8 mouse cellular contexts compared by ENCODE assay signal in the genomic region with DNA sequence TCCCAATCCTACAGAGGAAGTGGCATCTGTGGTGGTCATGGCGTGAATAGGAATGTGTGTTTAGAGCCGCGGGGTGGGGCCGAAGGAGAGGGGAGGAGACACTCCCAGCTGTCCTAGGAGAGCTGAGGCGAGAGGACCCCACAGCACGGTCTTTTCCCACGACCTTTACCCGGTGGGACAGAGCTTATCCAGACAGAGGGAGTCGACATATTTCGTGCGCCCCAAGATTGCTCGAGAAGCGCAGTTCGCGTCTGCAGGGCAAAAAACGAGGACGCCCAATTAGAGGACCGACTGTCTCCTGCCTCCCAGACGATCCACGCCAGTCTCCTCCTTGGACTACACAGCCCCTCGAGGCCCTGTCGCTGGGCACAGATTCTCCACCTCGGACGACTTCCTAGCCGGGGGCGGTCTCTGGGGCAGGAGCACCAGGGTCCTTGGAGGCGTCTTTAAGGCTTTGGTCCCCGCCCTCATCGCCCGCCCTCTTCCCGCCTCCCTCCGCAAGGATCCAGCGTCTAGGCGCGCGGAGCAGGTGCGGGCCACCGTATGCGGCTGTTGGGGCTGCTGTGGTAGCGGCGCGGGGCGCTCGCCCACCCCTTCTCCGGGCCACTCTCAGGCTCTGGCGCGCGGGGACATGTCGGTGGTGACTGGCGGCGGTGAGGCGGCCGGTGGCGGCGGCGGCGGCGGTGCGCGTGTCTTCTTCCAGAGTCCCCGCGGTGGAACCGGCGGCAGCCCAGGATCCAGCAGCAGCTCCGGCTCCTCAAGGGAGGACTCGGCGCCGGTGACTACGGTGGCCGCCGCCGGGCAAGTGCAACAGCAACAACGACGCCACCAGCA. TPM values are rescaled to one million over a fixed set of nuclear protein-coding genes. Genes with fewer than 3 reads are reported as not detected.
DNase-seq lines count a peak whose midpoint lies in the region; ATAC-seq and TF ChIP-seq lines count a peak whose summit lies in the region.

A gene (plus strand): TSS at position 22 of the 834 bp plus-strand sequence.

- H3K4me3 ChIP-seq in gastrocnemius, adult 2 months = peak within 1 kb of the TSS; percentile 85
- H3K4me3 ChIP-seq in hindbrain, embryonic 14.5 days (replicated peaks; ENCODE audit: low read length) = peak within 1 kb of the TSS; percentile 82
- H3K4me3 ChIP-seq in small intestine, adult 2 months (ENCODE audit: low read depth, low read length) = peak within 1 kb of the TSS; percentile 60
- H3K4me3 ChIP-seq in thymus, adult 2 months (ENCODE audit: control insufficient read depth, insufficient read depth, low read length) = no peak within 1 kb of the TSS

- intact Hi-C loops in gastrocnemius, adult 2 months (cut with DNase I) = loop anchor here (1.0 to 2.0 kb wide), 2 partner anchors 29 to 49 kb away; no protein-coding TSS in a partner anchor
- intact Hi-C loops in left cerebral cortex, postnatal 10 days (cut with DNase I) = loop anchor here (5.0 to 10.0 kb wide), 2 partner anchors 86 to 159 kb away; no protein-coding TSS in a partner anchor

- no peaks in the 10 kb centered on the region for H3K36me3 ChIP-seq in hindbrain, embryonic 14.5 days (replicated peaks; ENCODE audit: control insufficient read depth, insufficient read depth)
- H3K36me3 ChIP-seq in small intestine, adult 2 months (ENCODE audit: control insufficient read depth, insufficient read depth, low read length) = no peaks in the 10 kb centered on the region
- H3K36me3 ChIP-seq in thymus, adult 2 months (ENCODE audit: control insufficient read depth, insufficient read depth, low read length) = no peaks in the 10 kb centered on the region

- no peaks in the 10 kb centered on the region for H3K9me3 ChIP-seq in hindbrain, embryonic 14.5 days (ENCODE audit: control insufficient read depth, low read length)

- H3K4me2 ChIP-seq in hindbrain, embryonic 14.5 days (replicated peaks) = peak within 1 kb of the TSS; percentile 83

- TF ChIP-seq POLR2A in small intestine, adult 2 months (IDR thresholded peaks at IDR 0.05; ENCODE audit: low read depth, low read length) = no peak
- TF ChIP-seq POLR2A in thymus, adult 2 months (IDR thresholded peaks at IDR 0.05; ENCODE audit: control insufficient read depth, extremely low read depth, insufficient read depth, low read length, poor library complexity) = no peak

- peak within 1 kb of the TSS; percentile 84 for H3K9ac ChIP-seq in hindbrain, embryonic 14.5 days

- WGBS in hindbrain, embryonic 14.5 days = under 1% methylated on average over 74 of the region's 74 CpGs
- 2% methylated on average over 74 of the region's 74 CpGs for WGBS in small intestine, adult 2 months
- 3% methylated on average over 74 of the region's 74 CpGs for WGBS in thymus, adult 2 months

- H3K27me3 ChIP-seq in hindbrain, embryonic 14.5 days (ENCODE audit: control insufficient read depth, insufficient read depth, low read length) = no peaks in the 10 kb centered on the region
- peaks cover 8% of the 10 kb centered on the region for H3K27me3 ChIP-seq in small intestine, adult 2 months (ENCODE audit: control insufficient read depth, insufficient read depth, low read length)
- no peaks in the 10 kb centered on the region; the same call in 1 of the 2 replicates for H3K27me3 ChIP-seq in thymus, adult 2 months (ENCODE audit: control insufficient read depth, insufficient read depth, low read length)

- TF ChIP-seq CTCF in gastrocnemius, adult 2 months (IDR thresholded peaks at IDR 0.05) = no peak
- no peak for TF ChIP-seq CTCF in small intestine, adult 2 months (IDR thresholded peaks at IDR 0.05; ENCODE audit: extremely low read depth, insufficient read length, insufficient replicate concordance, low read depth, low read length)
- TF ChIP-seq CTCF in thymus, adult 2 months (IDR thresholded peaks at IDR 0.05; ENCODE audit: borderline replicate concordance, control insufficient read depth, extremely low read depth, insufficient read depth, low read length, poor library complexity) = no peak

- H3K4me1 ChIP-seq in hindbrain, embryonic 14.5 days (replicated peaks; ENCODE audit: control insufficient read depth, insufficient read depth, low read length) = no peaks in the 10 kb centered on the region
- H3K4me1 ChIP-seq in small intestine, adult 2 months (ENCODE audit: control insufficient read depth, insufficient read depth, insufficient read length, low read length) = no peaks in the 10 kb centered on the region; the same call in 1 of the 2 replicates
- no peaks in the 10 kb centered on the region for H3K4me1 ChIP-seq in thymus, adult 2 months (replicated peaks; ENCODE audit: control insufficient read depth, insufficient read depth, low read length)

- peak within 1 kb of the TSS; percentile 93 for H3K27ac ChIP-seq in gastrocnemius, adult 2 months
- H3K27ac ChIP-seq in hindbrain, embryonic 14.5 days = peak within 1 kb of the TSS; percentile 87
- H3K27ac ChIP-seq in small intestine, adult 2 months (ENCODE audit: insufficient read depth, low read depth, low read length) = no peak within 1 kb of the TSS
- no peak within 1 kb of the TSS for H3K27ac ChIP-seq in thymus, adult 2 months (ENCODE audit: control insufficient read depth, insufficient read depth, low read length)

- peak; percentile 86 for DNase-seq in adrenal gland, adult 2 months
- DNase-seq in cerebellum, postnatal 25 days = peak; percentile 77 to 80
- peak; percentile 75 for DNase-seq in gastrocnemius, adult 2 months
- DNase-seq in hindbrain, embryonic 14.5 days (ENCODE audit: low spot score) = peak; percentile 55
- DNase-seq in left cerebral cortex, postnatal 10 days (ENCODE audit: extremely low spot score in 1 of 2, low spot score in 2 of 2) = peak; percentile 59 to 77
- no peak for DNase-seq in thymus, adult 2 months

- ATAC-seq in hindbrain, embryonic 14.5 days (ENCODE audit: low FRiP score) = peak; percentile 84
- peak; percentile 65 for ATAC-seq in megakaryocyte progenitor cell, adult 5-6 weeks (replicated peaks; ENCODE audit: poor library complexity)

RNA-seq across cellular contexts. Expression of the gene that starts here (rescaled TPM):
- 10 to 100 TPM in 1 of 2 experiments, 1 to 10 TPM in 1; 8.6 to 15.5 TPM for total RNA-seq in adrenal gland, adult 2 months (2021)
- 7.7 and 10.4 TPM in 2 replicates for polyA plus RNA-seq in adrenal gland, adult 2 months (2012; rRNA removed)
- 10 to 100 TPM; 78.5 to 82.6 TPM for total RNA-seq in gastrocnemius, adult 2 months (2021)
- 75.8 and 78.8 TPM in 2 replicates for polyA plus RNA-seq in hindbrain, embryonic 14.5 days (2014; fragmentation: Nextera tagmentation; extraction: Ambion mirVana)
- total RNA-seq in left cerebral cortex, postnatal 10 days (2021) = 10 to 100 TPM; 71.9 to 83.7 TPM
- total RNA-seq in megakaryocyte progenitor cell, adult 5-6 weeks (2015) = not detected in 2 replicates
- total RNA-seq in megakaryocyte progenitor cell, adult 5-6 weeks (2017) = not detected in 2 replicates
- 0.33 and 0.38 TPM in 2 replicates for polyA plus RNA-seq in small intestine, adult 2 months (2012; rRNA removed)
- 0.36 and 2.3 TPM in 2 replicates for polyA plus RNA-seq in thymus, adult 2 months (2012; rRNA removed)

Comparison
In these comparisons a context has a peak if more than half of its experiments do, and no peak if none do; other contexts are left out.
1. RNA of the gene that starts here (total RNA-seq): 71.9 to 83.7 TPM in left cerebral cortex, postnatal 10 days, 78.5 to 82.6 TPM in gastrocnemius, adult 2 months and 8.6 to 15.5 TPM in adrenal gland, adult 2 months; not detected in megakaryocyte progenitor cell, adult 5-6 weeks; every median in the first group is over 4 times any median in the second.
2. RNA of the gene that starts here (total RNA-seq): 71.9 to 83.7 TPM in left cerebral cortex, postnatal 10 days and 78.5 to 82.6 TPM in gastrocnemius, adult 2 months; 8.6 to 15.5 TPM in adrenal gland, adult 2 months; every median in the first group is over 4 times any median in the second.
3. Peak in ATAC-seq in megakaryocyte progenitor cell, adult 5-6 weeks; RNA of the gene not detected or under 1 TPM.
4. H3K27ac ChIP-seq: peak in gastrocnemius, adult 2 months (single experiment) and hindbrain, embryonic 14.5 days (single experiment); none in small intestine, adult 2 months (single experiment) and thymus, adult 2 months (single experiment).